Mouse (Mus musculus) ES-CJ7 (cell line): ENCODE measurements around the gene Il2ra.
"Not testable (repeated sequence)": the region's sequence is repeated elsewhere in the genome, so short reads cannot be mapped to it uniquely, and the experiment has no call there.

Experiments used
- DNase-seq: peaks from one replicate; pipeline ENCODE4 v3.0.0; 2011; ENCODE audit warnings: low read depth, low spot score

Gene Il2ra

DNA sequence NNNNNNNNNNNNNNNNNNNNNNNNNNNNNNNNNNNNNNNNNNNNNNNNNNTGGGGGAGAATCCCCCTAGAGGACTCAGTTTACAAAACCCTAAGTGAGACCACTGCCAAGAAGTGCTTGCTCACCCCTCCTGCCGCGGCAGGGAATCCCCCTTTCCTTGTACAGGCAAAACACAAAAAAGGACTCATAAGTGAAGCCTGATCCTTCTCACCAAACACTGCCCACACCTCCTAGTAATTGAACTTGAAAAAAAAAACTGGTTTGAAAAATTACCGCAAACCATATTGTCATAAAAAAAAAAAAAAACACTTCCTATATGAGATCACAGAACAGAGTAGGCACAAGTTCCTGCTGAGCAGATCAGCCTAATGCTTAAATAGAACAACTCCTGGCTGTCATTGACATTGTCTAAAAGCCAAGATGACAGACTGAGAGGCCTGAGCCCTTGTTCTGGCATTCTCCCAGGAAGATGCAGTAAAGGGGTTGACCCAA lies at the start of gene Il2ra:
Gene Il2ra, plus strand, starts transcription at position 357 of the 491 bp plus-strand sequence.
- DNase-seq = no peak

DNA sequence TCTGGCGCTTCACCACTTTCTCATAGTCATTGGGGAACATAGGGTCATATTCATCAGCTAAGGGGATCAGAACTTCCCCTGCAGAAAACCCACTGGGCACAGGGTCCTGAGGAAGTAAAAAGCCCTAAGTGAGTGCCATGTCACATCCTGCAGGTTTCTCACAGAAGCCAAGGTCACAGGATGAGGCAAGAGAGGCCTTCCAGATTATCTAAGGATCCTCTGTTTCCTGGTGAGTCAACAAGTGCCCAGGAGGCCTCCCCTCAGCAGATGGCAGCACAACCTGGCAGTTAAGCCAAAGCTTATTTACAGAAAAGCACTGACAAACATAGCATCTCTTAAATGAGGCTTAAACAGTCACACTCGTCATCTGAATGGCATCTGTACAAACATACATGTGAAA lies 45.9 kb upstream of the Il2ra start:
- DNase-seq = no peak

DNA sequence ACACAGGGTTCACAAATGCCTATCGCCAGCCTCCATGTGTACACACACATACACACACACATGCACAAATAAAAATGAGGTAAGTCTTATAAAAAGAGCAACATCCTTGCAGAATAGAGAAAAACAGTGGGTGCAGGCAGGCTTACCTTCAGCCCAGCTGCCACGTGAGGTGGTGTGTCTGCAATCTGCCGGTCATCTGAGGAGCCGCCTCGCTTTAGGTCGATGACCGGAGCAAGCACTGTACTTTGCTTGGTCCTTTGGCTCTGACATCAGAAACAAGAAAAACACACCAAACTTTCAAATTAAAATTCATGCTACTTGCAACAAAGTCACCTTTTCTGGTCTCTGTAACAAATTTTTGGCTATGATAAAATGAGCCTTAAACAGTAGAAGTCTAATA lies 44.7 kb upstream of the Il2ra start:
- DNase-seq = no peak

DNA sequence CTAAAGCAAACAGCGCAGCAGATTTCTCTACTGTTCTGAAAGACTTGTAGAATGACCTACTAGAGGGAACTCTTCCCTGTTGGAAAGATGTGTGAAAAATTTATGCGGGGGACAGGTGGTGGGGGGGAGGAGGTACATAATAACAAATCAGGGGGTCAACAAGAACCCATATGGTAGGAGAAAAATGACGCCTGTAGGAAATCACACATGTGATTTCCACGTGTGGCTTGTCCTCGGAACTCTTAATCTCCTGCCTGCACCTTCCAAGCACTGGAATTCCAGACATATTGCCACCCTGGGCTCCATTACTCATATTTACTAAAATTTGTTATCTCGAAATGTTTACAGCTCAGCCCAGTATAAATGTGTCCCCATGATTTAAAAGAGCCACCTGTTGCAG lies 40.8 kb upstream of the Il2ra start:
- DNase-seq = no peak

DNA sequence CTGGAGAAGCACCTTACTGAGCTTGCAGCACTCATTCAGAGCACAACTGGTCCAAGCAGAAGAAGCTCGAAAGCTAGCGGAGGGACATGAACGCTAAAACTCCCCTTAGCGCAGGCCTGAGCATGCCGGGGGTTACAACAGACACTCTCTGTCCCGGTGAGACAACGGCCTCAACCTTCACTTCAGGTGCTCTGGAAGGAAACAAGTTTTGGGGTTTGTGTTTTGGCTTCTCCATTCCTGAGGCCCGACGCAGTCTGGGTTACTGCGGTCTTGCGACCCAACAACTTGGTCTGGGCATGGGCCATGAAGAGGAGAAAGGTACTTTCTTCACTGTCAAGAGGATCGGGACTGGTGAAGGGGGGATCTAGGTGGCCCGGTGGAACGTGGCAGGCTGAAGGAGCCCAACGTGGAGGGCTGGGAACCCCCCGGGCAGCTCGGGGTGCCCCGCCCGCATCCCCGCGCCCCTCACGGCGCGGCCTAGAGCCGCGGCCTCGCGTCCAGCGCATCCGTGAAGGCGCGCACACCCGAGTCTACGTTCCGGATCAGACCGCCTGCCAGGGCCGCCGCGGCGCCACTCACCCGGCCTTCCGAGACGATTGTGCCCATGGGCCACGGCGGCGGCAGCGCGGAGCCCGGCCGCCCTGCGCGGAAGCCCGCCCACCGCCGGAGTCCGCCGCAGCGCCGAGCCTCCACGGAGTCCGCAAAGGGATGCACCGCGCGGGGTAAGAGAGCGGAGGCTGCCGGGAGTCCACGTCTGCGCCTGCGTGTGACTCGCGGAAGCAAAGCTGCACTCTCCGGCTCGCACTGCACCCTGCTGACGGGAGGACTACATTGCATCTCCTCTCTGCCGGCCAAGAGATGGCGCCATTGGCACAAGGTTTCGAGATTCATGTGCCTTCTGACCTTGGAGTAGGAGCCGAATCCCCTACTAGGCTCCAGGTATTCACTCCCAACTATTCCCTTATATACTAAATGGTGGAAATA lies 39.8 kb upstream of the Il2ra start:
- peak; percentile 97 for DNase-seq

DNA sequence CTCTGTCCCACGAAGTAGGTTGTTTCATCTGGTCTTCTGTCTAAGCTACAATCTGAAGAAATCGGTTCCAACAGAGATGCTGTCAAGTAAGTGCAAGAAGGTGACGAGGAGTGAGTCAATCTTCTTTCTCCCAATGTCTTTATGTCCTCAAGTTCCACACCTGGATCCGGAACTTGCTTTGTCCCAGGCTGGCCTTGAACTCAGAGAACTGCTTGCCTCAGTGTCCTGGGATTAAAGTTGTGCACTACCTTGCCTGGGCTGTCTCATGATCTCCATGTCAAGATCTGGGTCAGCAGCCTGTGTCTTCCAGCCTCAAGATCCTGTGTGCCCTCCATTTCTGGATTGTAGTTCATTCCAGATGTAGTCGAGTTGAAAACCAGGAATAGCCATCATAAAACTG lies 38.6 kb upstream of the Il2ra start, which contains the start of gene Rbm17:
Gene Rbm17, minus strand, starts transcription at position 101 of the 400 bp plus-strand sequence.
- DNase-seq = no peak

DNA sequence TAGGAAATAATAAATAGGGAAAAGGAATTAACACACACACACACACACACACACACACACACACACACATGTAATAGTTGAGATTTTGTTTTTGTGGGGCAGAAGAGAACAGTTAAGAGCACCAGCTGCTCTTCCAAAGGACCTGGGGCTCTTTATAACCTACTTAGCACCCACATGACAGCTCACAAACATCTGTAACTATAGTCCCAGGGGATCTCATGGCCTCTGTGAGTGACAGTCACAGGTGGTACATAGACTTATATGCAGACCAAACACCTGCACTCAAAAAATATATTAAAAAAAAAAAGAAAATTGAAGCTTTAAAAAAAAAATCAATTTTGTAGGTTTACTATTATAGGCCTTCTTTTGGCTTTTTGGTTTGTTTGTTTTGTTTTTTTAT lies 37.7 kb upstream of the Il2ra start:
- no peak for DNase-seq

DNA sequence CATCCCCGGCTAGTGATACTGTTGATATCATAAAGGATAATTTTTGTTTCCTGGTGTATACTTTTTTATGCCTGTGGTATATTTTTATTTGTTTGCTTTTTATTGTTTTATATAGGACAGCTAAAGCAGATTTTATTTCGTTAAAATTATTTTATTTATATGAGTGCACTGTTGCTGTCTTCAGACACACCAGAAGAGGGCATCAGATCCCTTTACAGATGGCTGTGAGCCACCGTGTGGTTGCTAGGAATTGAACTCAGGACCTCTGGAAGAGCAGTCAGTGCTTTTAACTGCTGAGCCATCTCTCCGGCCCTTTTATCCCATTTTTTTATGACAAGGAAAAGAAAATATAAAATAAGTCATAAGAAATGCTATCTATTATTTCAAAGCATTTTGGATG lies 35.9 kb upstream of the Il2ra start:
- not testable (repeated sequence) for DNase-seq

DNA sequence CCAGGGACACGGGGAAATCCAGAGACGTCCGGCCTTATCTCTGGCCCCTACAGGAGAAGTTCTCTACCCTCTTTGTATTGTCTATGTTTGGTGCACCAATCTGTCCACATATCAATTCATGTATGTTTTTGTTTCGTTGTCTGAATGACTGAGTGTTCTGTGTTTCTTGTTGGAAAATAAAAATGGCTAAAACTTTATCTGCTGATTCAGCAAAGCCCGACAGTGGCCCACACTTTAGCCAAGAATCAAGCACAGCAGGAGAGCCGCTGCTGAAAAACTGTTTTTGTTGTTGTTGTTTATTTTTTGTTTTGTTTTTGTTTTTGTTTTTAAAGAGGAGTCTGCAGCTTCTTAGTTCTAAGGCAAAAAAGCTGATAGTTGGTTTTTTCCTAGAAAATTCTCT lies 29.7 kb upstream of the Il2ra start:
- not testable (repeated sequence) for DNase-seq

DNA sequence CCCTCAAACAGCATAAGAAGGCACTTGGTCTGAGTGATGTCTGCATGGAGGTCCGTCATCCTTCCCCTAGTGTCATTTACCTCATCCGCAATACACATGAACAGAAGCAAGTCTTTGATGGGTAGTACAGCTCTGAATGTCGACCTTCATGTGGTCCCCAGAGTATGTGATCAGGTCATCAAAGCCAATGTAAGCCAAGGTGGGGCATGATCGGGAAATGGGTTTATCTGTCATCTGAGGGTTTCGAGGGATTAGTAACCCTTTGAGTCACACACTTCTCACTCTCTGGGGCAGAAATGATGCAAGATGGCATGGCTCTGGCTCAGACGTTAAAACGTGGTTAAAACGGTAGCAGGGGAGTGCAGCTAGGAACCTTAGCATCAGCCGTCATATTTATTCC lies 25.8 kb upstream of the Il2ra start:
- no peak for DNase-seq

DNA sequence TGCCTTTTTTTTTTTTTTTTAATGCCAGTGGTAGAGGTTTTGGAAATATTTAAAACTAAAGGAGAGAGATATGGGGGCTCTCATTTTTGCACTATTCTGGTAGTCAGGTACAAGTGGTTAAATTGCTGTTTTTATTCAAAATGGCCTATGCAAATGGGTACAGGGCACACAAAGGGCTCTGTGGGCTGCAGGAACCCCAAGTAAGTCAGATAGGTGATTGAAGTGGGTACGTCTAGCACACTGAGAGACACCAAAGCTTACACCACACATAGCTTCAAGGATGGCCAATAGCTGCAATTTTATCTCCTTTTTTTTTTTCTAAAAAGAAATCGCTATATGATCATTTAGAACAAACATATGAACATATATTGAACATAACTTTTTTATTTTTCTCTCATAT lies 23.0 kb upstream of the Il2ra start:
- no peak for DNase-seq

DNA sequence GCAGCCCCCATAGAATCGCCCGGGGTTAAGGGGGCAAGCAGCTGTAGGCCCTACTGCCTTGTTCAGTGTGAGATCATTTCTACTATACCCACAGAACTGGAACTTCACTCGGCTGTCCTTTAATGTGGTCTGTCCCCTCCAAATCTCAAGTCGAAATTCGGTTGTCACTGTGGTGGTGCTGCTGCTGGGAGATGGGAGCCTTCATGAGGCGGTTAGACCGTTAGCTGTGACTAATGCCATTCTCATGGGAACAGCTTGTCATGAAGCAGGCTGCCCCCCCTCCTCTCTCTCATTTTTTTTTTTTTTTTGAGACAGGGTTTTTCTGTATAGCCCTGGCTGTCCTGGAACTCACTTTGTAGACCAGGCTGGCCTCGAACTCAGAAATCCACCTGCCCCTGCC lies 19.4 kb upstream of the Il2ra start:
- no peak for DNase-seq

DNA sequence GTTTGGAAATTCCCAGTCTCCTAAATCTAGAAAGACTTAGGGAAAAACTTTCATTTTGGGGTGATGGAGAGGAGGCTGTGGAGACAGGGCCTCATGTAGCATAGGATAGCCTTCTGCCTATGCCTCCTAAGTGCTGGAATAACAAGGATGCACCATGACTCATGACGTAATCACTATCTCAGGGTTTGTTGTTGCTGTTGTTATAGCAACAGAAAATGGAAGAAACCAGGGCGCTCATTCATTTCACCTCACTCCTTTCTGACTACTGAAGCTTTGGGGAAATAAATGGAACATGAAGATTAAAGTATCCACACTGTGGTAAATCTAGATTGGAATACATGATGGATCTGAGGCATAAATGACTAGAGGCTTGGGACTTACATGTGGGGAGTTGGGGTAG lies 18.9 kb upstream of the Il2ra start:
- DNase-seq = no peak

DNA sequence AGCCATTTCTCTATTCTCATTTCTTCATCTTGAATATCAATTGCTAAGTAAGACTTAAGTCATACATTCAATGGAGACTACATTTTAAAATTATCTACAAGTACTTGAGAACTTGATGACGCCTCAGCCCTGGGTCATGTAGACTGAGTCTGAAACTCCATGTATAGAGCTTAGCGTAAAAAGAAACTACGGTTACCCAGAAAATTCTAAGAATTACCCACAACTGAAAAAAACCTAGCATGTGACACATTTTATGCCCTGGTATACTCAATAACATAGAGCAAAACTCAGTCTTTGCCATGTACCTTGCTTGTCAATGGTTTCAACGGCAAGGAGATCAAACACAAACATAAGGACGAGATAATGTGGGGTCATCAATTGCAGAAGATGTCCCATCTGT lies 16.7 kb upstream of the Il2ra start, which contains the start of gene Gm17490:
Gene Gm17490, minus strand, starts transcription at position 375 of the 400 bp plus-strand sequence.
- DNase-seq = no peak

DNA sequence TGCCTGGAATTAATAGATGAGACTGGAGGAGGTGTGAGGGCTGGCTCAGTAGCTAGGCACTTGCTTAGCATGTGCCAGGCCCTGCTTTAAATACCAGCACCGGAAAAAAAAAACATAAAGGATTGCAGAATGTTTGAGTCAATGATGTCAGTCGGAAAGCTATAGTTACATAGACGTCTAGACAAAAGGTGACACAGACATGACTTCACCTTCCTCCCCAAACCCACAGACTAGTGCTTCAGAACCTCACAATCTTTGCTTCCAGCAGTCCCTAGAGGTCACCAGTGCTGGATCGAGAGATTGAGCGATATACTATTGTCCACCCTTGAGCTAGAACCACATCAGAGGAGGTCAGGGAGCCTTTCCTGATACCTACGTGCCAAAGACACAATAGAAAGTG lies 7.6 kb upstream of the Il2ra start:
- no peak for DNase-seq

DNA sequence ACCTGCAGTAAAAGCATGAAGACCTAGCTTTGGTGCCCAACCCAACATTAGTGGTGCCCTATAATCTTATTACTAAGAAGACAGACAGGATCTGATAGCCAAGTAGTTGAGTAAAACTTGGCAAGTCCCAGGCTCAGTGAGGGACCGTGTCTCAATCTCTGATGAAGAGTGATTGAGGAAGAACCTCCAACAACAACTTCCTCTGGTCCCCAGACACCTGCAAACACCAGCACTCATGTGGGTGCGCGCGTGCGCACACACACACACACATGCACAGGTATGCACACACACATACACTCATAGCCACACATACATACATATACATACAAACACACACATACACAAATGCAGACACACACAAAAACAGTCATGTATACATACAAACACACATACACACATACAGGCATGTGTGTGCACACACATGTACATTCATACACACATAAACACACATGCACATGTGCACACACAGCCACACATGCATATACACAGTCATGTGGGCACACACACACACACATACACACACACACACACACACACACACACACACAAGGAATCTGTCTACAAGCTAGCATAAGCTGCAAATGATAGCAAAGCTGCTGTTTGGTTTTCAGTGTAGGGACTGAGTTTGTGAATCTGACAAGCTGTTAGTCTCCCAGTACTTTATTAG lies 7.0 kb upstream of the Il2ra start:
- no peak for DNase-seq

DNA sequence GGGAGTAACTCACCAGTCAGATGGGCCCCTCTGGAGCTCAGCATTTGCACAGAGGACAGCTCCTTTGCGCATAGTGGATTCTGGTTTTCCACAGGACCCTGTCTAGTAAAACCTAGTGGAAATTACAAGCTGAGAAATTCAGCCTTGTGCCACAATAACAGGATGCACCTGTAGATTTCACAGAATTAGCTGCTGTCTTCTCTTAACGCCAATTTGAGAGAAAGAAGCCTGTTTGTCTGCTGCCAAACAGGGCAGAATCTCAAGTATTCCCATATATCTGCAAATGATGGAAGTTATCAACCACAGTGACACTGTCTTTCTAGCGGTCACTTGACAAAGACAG lies 6.5 kb upstream of the Il2ra start:
- no peak for DNase-seq

DNA sequence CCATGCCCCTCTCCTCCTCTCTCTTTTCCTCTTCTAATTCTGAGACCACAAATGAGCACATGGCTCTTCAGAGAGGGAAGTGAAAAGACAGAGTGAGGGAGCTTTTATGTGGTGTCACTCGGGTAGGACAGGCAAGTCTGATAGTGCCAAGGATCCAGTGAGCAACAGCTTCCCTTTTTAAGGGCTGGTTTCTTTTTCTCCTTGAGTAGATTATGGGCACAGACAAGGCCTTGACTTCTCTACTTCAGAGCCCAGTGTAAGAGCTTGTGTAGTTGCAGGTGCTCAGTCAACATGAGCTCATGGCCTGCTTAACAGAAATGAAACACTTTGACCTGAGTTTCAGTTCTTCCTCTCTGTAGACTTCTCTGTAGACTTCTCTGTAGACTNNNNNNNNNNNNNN lies 5.5 kb upstream of the Il2ra start:
- DNase-seq = no peak

DNA sequence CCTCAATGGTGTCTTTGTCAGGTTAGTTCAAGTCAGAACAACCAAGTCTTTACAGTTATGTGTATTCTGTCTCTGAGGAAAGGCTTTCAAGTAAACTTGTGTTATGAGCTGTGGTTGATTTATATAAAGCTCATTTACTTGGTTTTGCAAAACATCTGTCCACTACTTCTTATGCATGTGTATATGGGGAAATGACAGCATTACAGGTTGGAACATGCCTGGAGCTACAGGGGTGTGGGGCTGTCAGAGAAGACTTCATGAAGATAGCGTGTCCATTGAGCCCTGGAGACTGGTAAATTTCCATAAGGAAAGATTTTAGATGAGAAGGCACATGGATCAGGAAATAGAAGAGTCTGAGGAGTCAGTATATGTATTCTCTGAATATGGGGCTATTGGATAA lies 1.4 kb downstream of the Il2ra start:
- no peak for DNase-seq

DNA sequence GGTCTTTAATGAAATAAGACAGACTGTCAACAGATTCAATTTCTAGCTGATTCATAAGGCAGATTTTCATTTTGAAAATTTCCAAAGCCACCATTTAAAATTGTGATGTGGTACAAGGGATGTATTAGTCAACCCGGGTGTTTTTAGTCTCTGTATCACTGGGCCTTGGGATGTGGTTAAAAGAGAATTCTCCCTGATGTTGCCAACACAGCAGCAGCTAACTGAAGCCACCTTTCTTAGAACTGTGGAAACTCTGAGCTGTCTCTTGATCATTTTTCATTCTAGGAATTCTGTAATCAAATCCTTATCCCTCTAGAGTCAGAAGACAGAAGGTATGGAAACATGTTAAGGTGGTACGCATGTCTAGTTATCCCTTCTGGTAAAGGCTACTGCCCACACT lies 2.7 kb downstream of the Il2ra start:
- DNase-seq = no peak

DNA sequence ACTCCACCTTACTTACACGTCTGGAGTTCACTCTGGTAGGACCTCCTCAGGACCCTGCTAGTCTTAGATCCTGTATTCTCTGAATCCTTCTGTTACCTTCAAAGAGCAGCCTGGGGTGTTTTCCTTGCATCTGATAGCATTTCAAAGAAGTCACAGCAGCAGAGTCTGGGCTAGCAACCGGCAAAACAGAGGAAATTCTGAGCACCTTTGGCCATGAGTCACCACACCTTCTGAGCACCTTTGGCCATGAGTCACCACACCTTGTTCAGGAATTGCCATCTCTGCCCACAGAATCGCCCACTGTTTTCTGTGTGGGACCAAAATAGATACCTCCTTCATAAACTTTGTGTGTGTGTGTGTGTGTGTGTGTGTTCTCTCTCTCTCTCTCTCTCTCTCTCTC lies 8.9 kb downstream of the Il2ra start:
- DNase-seq = no peak

DNA sequence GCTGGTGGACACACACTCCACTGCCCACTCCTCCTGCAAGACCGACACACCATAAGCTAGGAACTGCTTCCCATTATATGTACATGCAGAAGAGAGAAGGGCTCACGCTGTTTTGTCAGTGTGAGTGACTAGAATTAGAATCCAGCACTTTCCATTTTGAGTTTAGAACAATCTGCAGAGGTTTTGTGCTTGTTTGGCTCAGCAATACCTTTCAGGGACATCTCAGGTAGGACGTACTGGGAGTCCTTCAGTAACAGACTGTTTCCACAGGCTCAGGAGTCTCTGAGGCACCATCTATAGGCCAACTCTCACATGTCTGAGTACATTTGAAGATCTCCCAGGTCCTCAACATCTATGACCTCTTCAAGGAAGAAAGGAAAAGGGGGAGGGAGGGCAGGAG lies 9.6 kb downstream of the Il2ra start:
- no peak for DNase-seq

DNA sequence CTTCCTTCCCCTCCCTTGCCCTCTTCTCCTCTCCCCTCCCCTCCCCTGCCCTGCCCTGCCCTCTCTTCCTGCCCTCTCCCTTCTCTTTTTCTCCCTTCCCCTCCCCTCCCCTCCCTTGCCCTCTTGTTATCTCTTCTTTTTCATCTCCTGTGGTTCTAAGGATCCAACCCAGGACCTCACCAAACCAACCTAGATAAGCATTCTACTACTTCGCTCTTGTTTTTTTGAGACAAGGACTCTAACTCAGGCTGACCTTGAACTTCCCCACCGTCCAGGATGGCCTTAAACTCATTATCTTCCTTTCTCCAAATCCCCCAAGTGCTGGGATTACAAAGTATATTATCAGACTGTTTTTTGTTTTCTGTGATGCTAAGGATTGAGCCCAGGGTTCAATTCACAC lies 10.2 kb downstream of the Il2ra start:
- DNase-seq = no peak
